Mouse (Mus musculus) urinary bladder, adult 2 months (tissue): ENCODE results near the gene Phykpl. TPM values are rescaled to one million over a fixed set of nuclear protein-coding genes. Genes with fewer than 3 reads are reported as not detected.
"Not testable (repeated sequence)": the region's sequence is repeated elsewhere in the genome, so short reads cannot be mapped to it uniquely, and the experiment has no call there.

Source experiments
- DNase-seq: peaks from one replicate; pipeline ENCODE4 v3.0.0; 2022; ENCODE audit warnings: low spot score
- polyA plus RNA-seq: library from polyadenylated mRNA; depleted of rRNA; stranded (reverse); fragments of >200 nt; gene quantifications from 2 replicates; pipeline ENCODE4 v1.2.3, GENCODE M21; 2012

Gene Phykpl
- polyA plus RNA-seq, 1 experiment, result 19.3 TPM

DNA sequence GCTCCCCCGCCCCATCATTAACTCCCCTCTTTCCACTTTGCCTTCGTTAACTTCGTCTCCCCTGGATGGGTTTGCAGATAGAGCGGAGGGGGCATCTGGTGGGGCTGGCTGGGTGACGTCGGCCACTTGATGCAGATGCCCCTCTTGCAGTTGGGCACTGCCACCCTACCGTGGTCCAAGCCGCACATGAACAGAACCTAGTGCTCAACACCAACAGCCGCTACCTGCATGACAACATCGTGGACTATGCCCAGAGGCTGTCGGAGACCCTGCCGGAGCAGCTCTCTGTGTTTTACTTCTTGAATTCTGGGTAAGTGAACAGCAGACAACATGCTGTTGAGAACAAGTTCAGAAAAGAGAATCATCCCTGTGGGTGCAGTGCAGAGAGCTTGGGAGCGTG is 1.9 kb downstream of the Phykpl start:
- DNase-seq, result no peak

DNA sequence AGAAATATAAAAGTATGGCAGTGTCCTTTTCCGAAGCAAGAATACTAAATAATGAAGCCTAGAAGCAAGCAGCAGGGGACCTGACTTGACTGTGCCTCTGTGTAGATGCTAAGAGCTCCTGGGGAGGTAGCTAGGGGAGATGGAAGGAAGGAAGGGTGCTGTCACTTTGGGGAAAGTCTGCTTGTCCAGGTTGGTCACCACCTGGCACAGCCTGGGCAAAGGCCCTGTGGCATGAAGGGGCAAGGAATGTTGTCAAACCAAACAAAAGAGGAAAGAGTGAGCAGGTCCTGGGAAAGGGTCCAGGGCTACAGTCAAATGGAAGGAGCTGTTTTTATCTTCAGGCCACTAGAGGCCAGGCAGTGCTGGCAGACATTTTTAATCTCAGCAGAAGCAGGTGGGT is 2.5 kb downstream of the Phykpl start:
- DNase-seq, result no peak

- DNase-seq, result no peak
These were observed 4.3 kb downstream of the Phykpl start for GRCm38 (mm10) chr11:51588833-51589232.

GRCm38 (mm10) chr11:51590002-51590401 is 5.4 kb downstream of the Phykpl start:
- DNase-seq, result no peak

DNA sequence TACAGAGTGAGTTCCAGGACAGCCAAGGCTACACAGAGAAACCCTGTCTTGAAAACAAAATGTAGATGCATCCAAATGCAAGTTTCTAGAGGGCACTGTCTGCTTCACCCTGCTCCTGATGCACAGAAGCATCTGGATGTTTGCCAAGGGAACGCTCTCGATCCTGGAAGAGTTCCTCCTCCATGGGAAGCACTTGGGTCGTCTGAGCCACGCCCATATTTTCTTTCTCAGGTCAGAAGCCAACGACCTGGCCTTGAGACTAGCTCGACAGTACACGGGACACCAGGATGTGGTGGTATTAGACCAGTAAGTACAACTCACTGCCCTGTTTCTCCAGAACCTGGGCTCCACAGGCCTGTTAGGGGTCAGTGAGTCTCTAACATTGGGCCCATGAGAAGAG is 6.6 kb downstream of the Phykpl start:
- no peak for DNase-seq

- DNase-seq, result no peak
These were observed 7.4 kb downstream of the Phykpl start for GRCm38 (mm10) chr11:51591915-51592314.

- no peak for DNase-seq
These were observed 8.8 kb downstream of the Phykpl start for GRCm38 (mm10) chr11:51593368-51593767.

GRCm38 (mm10) chr11:51593849-51594248 is 9.3 kb downstream of the Phykpl start:
- no peak for DNase-seq

- no peak for DNase-seq
These were observed 10.3 kb downstream of the Phykpl start for GRCm38 (mm10) chr11:51594715-51595350.

DNA sequence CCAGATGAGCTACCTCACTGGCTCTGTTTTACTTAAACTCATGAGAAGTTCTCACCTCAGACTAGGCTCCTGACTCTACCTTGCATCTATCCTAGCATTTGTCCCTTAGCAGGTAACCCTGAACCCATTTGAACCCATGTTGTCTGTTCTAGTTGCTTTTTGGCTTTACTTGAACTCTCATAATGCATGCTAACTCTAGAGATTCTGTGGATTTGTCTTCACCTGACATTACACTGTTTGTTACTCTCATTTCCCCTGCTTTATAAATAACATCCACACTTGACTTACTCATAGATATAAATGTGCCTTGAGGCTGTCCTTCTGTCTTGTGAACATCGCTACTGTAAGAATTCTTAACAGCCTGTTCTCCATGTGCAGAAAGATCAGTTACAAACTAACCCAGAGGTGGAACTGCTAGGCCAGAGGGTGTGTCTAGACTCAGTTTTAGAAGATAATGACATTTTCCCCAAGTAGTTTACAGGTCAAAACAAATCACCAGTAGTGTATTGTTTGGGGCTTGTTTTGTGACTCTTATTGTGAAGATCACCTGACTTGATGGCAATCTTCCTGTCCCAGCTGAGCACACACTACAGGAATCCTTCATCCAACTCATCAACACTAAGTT is 11.0 kb downstream of the Phykpl start:
- DNase-seq, result no peak

GRCm38 (mm10) chr11:51597553-51597952 is 13.0 kb downstream of the Phykpl start:
- DNase-seq, result no peak

GRCm38 (mm10) chr11:51602253-51602652 is 17.7 kb downstream of the Phykpl start:
- no peak for DNase-seq

GRCm38 (mm10) chr11:51605602-51606446 is 21.3 kb downstream of the Phykpl start:
- DNase-seq, result peak; percentile 89

DNA sequence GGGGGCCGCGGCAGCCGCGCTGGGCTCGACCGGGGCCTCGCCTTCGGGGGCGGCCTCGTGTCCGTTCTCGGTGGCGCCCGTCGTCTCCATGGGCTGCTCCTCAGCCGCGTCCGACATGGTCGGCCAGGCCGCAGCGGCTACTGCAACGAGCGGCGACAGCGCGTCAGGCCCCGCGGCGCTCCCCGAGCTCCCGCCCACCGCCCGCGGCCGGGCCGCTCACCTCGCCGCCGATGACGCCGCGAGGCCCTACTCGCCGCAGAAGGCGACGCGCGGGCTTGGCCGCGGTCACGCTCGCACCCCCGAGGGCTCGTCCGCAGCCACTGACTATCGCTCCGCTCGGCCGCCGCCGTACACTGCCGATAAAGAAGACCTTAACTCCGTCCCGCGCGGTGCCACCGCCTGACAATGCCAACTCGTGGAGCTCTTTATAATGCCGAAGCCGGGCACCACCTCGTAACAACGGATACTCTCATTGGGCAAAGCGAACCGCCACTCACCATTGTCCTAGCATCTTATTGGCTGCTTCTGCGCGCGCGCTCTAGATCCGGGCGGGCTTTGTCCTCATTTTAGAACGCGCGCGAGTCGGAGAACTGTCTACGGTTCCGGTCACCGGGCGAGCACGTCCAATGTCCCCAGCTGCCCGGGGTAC is 22.0 kb downstream of the Phykpl start, which contains the start of gene Hnrnpab:
Hnrnpab (minus strand) TSS at position 401 of the 649 bp plus-strand sequence.
- DNase-seq, result peak; percentile 98

- DNase-seq, result no peak
These were observed 22.7 kb downstream of the Phykpl start for GRCm38 (mm10) chr11:51607096-51607738.

- no peak for DNase-seq
These were observed 24.8 kb downstream of the Phykpl start for GRCm38 (mm10) chr11:51609266-51609909.

DNA sequence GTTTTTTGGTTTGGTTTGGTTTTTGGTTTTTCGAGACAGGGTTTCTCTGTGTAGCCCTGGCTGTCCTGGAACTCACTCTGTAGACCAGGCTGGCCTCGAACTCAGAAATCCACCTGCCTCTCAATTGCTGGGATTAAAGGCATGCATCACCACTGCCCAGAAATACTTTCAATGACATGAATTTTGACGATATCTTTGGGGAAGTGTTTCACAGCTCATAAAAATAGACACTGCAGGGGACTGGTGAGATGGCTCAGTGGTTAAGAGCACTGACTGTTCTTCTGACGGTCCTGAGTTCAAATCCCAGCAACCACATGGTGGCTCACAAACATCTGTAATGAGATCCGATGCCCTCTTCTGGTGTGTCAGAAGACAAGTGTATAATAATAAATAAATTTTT is 25.4 kb downstream of the Phykpl start:
- not testable (repeated sequence) for DNase-seq

GRCm38 (mm10) chr11:51614256-51614655 is 29.7 kb downstream of the Phykpl start:
- DNase-seq, result no peak

DNA sequence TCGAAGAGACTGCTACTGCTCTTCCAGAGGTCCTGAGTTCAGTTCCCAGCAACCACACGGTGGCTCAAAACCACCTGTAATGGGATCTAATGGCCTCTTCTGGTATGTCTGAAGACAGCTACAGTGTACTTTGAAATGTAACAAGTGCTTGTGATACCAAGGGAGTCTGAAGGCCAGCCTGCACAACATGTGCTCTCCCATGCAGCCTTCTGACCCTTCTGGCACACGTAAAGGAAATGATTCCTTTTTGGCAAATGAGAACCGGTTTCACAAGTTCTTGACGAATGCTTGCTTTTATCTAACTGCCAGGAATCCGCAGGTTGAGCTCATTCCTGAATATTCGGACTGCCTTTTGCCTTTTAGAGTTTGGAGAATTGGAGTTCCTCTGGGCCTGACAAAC is 30.6 kb downstream of the Phykpl start:
- DNase-seq, result no peak

- peak; percentile 61 for DNase-seq
These were observed 31.0 kb downstream of the Phykpl start for GRCm38 (mm10) chr11:51615601-51616000.

- not testable (repeated sequence) for DNase-seq
These were observed 31.6 kb downstream of the Phykpl start for GRCm38 (mm10) chr11:51616113-51616512.
